Mouse (Mus musculus) neural tube, embryonic 15.5 days (tissue): ENCODE data around the gene Cxcl14. TPM values are rescaled to one million over a fixed set of nuclear protein-coding genes. Genes with fewer than 3 reads are reported as not detected.

Experiments used
- ATAC-seq: fragments of 200-750 bp; cut with Nextera tagmentation; 2 replicates; pipeline ENCODE4 v1.8.0; 2017; ENCODE audit warnings: mild to moderate bottlenecking, moderate TSS enrichment, moderate library complexity; ENCODE audit not compliant: low FRiP score
- H3K27ac ChIP-seq: fragments of 300-500 bp; sonication (generic); replicated peaks from 2 replicates; pipeline ENCODE4 v1.5.1; 2015; ENCODE audit warnings: mild to moderate bottlenecking, inconsistent platforms
- H3K27me3 ChIP-seq: fragments of 300-500 bp; sonication (generic); replicated peaks from 2 replicates; pipeline ENCODE4 v1.6.1; 2015; ENCODE audit warnings: inconsistent platforms
- H3K36me3 ChIP-seq: fragments of 300-500 bp; sonication (generic); 2 replicates; pipeline ENCODE4 v1.6.1; 2015; ENCODE audit warnings: inconsistent platforms
- H3K4me1 ChIP-seq: fragments of 300-500 bp; sonication (generic); 2 replicates; pipeline ENCODE4 v1.6.1; 2015; ENCODE audit warnings: inconsistent platforms
- H3K4me2 ChIP-seq: fragments of 300-500 bp; sonication (generic); 2 replicates; pipeline ENCODE4 v1.6.1; 2015; ENCODE audit warnings: inconsistent platforms, mild to moderate bottlenecking, moderate library complexity
- H3K4me3 ChIP-seq: fragments of 300-500 bp; sonication (generic); replicated peaks from 2 replicates; pipeline ENCODE4 v1.5.1; 2015; ENCODE audit warnings: mild to moderate bottlenecking, inconsistent platforms
- H3K9ac ChIP-seq: fragments of 300-500 bp; sonication (generic); replicated peaks from 2 replicates; pipeline ENCODE4 v1.6.1; 2015; ENCODE audit warnings: mild to moderate bottlenecking, inconsistent platforms
- H3K9me3 ChIP-seq: fragments of 300-500 bp; sonication (generic); replicated peaks from 2 replicates; pipeline ENCODE4 v1.6.1; 2016; ENCODE audit warnings: inconsistent platforms
- WGBS: fragments of 180-500 bp; shearing (Covaris S2); methylation state at CpG from one replicate; pipeline ENCODE4 v1.1.7; 2015; ENCODE audit warnings: mixed read lengths; 5-methylcytosine and 5-hydroxymethylcytosine counted together
- polyA plus RNA-seq: library from polyadenylated mRNA; unstranded; fragments of >200 nt; fragmentation: Nextera tagmentation; extraction: Ambion mirVana; gene quantifications from 2 replicates; pipeline ENCODE4 v1.2.1, GENCODE M21; 2015

The Cxcl14 gene
- polyA plus RNA-seq, 1 experiment from 2014 or later, result 3.9 TPM

DNA sequence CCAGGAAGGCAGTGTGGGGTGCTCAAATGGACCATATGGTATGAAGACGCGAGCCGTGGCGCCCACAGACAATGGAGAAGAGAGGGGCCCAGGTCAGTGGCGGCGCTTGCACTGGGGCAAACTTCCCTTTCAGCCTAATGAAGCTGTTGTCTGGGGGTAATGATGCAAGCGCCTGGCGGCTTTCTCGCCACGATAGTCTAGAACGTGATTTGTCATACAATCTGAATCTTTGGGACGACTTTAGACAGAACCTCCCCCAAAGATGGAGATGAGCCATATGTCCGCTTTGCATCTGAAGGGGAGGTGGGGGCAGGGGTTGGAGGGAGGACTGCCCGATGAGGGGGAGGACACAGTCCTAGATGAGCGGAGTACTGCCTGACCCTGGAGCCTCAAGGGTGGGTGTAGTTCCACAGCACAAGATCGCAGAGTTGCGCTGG lies 36.0 kb downstream of the Cxcl14 start:
- Histone ChIP-seq H3K4me3 (no peak overlapping the region), H3K36me3 (no peaks in the 10 kb centered on the region), H3K27me3 (peaks cover 97% of the 10 kb centered on the region), H3K4me1 (peaks cover 23% of the 10 kb centered on the region), H3K9ac (no peak overlapping the region), H3K4me2 (no peak overlapping the region), H3K9me3 (no peaks in the 10 kb centered on the region), H3K27ac (no peak overlapping the region)
- no peak for ATAC-seq
- 1% methylated on average over 17 of the region's 17 CpGs for WGBS

DNA sequence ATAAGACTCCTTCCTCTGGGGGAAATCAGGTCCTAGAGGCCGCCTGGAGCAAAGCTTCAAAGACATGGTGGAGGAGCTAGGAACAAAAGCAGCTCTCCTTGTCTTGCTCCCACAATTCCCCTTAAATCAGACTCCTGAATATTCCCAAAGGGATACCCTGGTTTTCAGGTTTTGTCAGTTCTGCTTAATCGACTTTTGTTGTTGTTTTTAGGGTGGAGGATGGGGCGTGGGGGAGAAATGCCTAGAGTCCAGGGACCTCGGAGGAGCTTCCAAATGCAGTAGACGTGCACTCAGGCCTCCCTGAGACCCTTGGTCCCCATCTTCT lies 36.5 kb downstream of the Cxcl14 start:
- H3K4me2 ChIP-seq, result no peak overlapping the region
- no peak overlapping the region for H3K4me3 ChIP-seq
- no peak for ATAC-seq
- peaks cover 23% of the 10 kb centered on the region for H3K4me1 ChIP-seq
- WGBS, result 4% methylated on average over 5 of the region's 5 CpGs
- no peak overlapping the region for H3K9ac ChIP-seq
- H3K9me3 ChIP-seq, result no peaks in the 10 kb centered on the region
- peaks cover 97% of the 10 kb centered on the region for H3K27me3 ChIP-seq
- no peak overlapping the region for H3K27ac ChIP-seq
- H3K36me3 ChIP-seq, result no peaks in the 10 kb centered on the region

DNA sequence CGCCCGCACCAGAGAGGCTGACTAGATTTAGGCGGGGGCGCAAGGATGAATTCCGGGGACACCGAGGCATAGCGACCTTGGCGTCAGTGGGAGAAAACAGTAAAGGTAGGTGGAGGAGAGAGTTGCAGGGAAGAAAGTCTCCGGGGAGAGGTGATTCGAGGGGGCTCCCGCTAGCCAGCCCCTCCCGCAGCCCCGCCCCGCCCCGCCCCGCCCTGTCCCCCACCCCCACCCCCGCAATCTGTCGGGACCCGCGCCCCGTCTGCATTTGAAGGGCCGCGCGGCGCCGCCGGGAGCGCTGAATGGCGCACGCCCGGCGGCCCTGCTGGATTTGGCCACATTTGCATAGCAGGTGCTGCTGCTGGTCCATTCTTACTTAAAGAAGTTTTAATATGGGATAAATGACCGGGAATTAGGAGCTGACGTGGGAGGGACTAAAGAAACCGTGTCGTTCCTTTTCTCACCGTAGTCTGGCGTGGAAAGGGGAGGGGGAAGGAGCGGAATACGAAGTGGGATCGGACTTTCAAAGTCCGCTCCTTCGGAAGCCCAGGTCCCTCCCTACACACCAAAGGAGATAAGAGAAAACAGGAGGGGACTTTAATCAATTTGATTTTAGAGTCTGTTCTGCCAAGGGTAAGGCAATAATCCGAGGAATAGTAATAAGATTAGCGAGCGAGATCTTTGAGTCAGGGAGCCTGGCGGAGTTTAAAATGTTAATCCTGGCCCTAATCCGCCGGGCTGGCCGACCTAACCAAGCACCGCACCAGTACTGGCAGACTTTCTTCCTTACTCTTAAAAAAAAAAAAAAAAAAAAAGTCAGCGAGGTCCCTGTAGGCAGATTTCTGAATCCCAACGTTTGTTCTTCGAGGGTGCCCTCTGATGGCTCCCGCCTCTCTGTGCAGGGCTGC lies 37.1 kb downstream of the Cxcl14 start:
- Histone ChIP-seq H3K27ac (no peak overlapping the region), H3K27me3 (peaks cover 97% of the 10 kb centered on the region), H3K4me1 (peaks cover 23% of the 10 kb centered on the region), H3K9ac (no peak overlapping the region), H3K4me3 (peak overlapping the region; percentile 31), H3K4me2 (peak overlapping the region; percentile 55), H3K9me3 (no peaks in the 10 kb centered on the region), H3K36me3 (no peaks in the 10 kb centered on the region)
- WGBS, result under 1% methylated on average over 55 of the region's 55 CpGs
- ATAC-seq, result no peak

DNA sequence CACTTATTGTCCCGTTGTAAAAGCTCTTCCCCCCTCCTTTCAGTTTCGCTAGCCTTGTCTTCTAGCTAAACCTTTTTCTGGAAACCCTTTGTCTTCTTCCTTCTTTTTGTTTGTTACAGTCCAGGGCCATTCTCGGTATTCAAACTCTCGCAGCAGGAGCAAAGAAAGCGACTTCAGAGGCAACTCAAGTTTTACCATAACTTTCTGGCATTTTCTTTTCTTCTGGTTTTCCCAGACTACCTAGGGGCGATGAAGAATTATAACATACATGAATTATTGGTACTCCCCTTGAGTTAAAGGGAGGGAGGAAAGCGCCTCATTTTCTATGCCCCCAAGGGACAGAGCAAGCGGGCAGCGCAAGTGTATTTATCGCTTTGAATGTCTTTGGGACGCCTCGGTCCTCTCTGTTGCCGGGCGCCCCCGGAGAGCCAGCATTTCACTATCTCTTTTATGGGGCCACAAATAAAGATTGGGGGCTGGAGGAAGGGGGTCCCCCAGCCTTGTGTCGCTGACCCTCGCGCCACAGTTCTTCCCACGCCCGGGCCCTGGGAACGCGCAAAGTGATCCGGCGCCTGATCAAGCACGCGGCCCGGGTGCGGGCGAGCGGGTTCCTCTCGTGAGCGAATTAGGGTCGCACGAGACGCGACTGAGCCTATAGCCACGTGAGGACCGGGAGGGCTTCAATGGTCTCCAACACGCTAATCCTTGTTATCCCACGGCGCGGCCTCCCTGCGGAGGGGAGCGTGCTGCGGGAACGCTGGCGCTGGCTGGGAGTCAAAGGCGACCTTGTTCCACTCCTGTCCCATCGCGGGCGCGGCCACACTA lies 37.9 kb downstream of the Cxcl14 start:
- H3K36me3 ChIP-seq, result no peaks in the 10 kb centered on the region
- WGBS, result under 1% methylated on average over 52 of the region's 52 CpGs
- no peak overlapping the region for H3K9ac ChIP-seq
- no peaks in the 10 kb centered on the region for H3K9me3 ChIP-seq
- no peak overlapping the region for H3K27ac ChIP-seq
- H3K4me1 ChIP-seq, result peaks cover 23% of the 10 kb centered on the region
- ATAC-seq, result no peak
- H3K27me3 ChIP-seq, result peaks cover 97% of the 10 kb centered on the region
- peak overlapping the region; percentile 55 for H3K4me2 ChIP-seq
- peak overlapping the region; percentile 31 for H3K4me3 ChIP-seq

DNA sequence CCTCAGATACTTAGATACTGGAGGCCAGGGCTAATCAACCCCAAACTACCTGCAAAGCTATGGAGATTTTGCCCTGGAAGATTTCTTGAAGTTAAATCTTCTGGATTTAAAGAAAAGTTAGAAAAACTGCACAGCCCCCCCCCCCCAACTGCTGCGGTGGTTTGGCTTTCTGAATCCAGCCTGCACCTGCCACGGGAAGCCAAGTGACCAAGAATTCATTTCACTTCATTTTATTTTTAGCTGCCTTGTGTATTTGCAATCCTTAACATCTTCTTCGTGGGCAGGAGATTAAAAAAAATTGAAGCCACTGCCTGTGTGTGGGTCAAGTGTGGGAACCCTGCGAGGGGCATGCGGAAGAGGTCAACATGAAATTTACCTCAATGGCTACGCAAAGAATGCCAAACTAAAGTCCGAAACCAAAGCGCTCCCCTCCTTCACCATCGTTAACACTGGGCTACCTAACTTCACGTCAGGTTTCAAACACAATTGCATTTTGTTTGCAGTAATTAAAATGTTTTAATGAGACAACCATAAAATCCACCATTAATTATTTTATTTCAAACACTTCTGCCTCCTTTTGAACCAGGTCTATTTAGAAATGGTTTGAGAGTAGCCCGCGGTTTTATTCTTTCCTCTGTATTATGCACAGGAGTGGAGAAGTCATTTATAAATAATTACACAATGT lies 38.7 kb downstream of the Cxcl14 start:
- no peaks in the 10 kb centered on the region for H3K9me3 ChIP-seq
- ATAC-seq, result no peak
- no peaks in the 10 kb centered on the region for H3K36me3 ChIP-seq
- H3K27me3 ChIP-seq, result peaks cover 97% of the 10 kb centered on the region
- no peak overlapping the region for H3K4me3 ChIP-seq
- no peak overlapping the region for H3K9ac ChIP-seq
- 5% methylated on average over 12 of the region's 12 CpGs for WGBS
- H3K4me1 ChIP-seq, result peaks cover 27% of the 10 kb centered on the region
- H3K27ac ChIP-seq, result no peak overlapping the region
- H3K4me2 ChIP-seq, result no peak overlapping the region

- Histone ChIP-seq H3K27me3 (peaks cover 97% of the 10 kb centered on the region), H3K27ac (no peak overlapping the region), H3K9ac (no peak overlapping the region), H3K36me3 (no peaks in the 10 kb centered on the region), H3K4me3 (no peak overlapping the region), H3K9me3 (no peaks in the 10 kb centered on the region), H3K4me2 (no peak overlapping the region), H3K4me1 (peaks cover 35% of the 10 kb centered on the region)
- ATAC-seq, result no peak
- 10% methylated on average over 14 of the region's 14 CpGs for WGBS
These were observed 39.5 kb downstream of the Cxcl14 start for GRCm38 (mm10) chr13:56256716-56257299.

GRCm38 (mm10) chr13:56253379-56253778 lies 43.0 kb downstream of the Cxcl14 start:
- Histone ChIP-seq H3K36me3 (no peaks in the 10 kb centered on the region), H3K27me3 (peaks cover 99% of the 10 kb centered on the region), H3K4me3 (no peak overlapping the region), H3K4me1 (peaks cover 28% of the 10 kb centered on the region), H3K9me3 (no peaks in the 10 kb centered on the region), H3K27ac (no peak overlapping the region), H3K4me2 (no peak overlapping the region), H3K9ac (no peak overlapping the region)
- ATAC-seq, result no peak
- 21% methylated on average over 3 of the region's 3 CpGs for WGBS

DNA sequence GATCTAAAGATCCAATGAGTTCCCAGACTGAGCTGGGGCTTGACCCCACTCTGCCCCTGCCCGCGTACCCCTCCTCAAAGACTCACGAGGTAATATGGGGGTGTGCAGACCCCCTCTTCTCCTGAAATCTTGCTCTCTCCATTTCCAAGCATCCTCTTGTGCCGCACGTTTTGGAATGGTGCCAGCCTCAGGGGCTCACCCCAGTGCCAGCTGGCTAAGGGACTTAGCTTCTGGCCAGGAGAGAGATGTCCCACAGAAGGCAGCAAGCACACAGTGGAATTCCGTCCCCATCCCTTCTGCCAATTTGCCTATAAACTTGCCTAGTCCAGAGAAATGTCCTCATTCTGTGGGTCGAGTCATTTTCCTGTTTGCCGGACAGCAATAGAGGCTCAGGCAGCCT lies 43.6 kb downstream of the Cxcl14 start:
- Histone ChIP-seq H3K9ac (no peak overlapping the region), H3K27me3 (peaks cover 99% of the 10 kb centered on the region), H3K4me2 (peak overlapping the region; percentile 64), H3K36me3 (no peaks in the 10 kb centered on the region), H3K4me3 (no peak overlapping the region), H3K4me1 (peaks cover 24% of the 10 kb centered on the region), H3K9me3 (no peaks in the 10 kb centered on the region), H3K27ac (no peak overlapping the region)
- ATAC-seq, result peak; percentile 68
- WGBS, result 3% methylated on average over 8 of the region's 8 CpGs

- Histone ChIP-seq H3K9me3 (no peaks in the 10 kb centered on the region), H3K4me1 (peaks cover 24% of the 10 kb centered on the region), H3K4me2 (peak within 1 kb of the TSS; percentile 64), H3K36me3 (no peaks in the 10 kb centered on the region), H3K27me3 (peaks cover 99% of the 10 kb centered on the region), H3K9ac (peak within 1 kb of the TSS; percentile 20; the same call in 1 of the 2 replicates), H3K27ac (no peak within 1 kb of the TSS), H3K4me3 (peak within 1 kb of the TSS; percentile 33)
- under 1% methylated on average over 65 of the region's 65 CpGs for WGBS
- ATAC-seq, result peak; percentile 72
These were observed 44.3 kb downstream of the Cxcl14 start, which contains the start of gene Neurog1 for GRCm38 (mm10) chr13:56251924-56252619. Gene Neurog1 (minus strand): TSS chr13:56252163.

DNA sequence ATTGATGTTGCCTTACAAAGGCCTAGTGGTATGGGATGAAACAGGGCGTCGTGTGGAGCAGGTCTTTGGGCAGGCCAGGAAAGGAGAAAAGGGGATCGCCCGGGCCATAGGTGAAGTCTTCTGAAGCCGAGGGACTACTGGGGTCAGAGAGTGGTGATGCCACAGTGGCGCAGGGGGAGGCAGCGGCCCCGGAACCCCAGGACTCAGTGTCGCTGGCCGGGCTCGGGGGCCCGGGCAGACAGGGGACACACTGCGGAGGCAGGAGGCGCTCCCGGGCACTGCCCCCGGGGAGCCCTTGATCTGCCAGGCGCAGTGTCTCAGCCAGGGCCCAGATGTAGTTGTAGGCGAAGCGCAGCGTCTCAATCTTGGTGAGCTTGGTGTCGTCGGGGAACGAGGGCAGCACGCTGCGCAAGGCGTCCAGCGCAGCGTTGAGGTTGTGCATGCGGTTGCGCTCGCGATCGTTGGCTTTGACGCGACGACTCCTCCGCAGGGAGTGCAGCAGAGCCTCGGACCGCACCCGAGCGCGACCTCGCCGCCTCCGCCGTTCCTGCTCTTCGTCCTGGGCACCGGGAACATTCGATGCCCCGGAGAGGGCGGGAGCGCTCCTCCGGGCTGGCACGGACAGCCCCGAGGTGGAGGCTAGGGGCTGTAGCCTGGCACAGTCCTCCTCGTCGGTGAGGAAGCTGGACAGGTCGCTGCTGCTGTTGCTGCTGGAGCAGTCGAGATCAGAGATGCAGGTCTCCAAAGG lies 45.0 kb downstream of the Cxcl14 start:
- no peak for ATAC-seq

More for the DNA sequence above, 45.0 kb downstream of the Cxcl14 start:
- H3K9ac ChIP-seq, result 0 out of 2 replicates have a peak overlapping the region, but pooled peaks have one; percentile 20
- H3K4me2 ChIP-seq, result peak overlapping the region; percentile 64
- H3K4me3 ChIP-seq, result peak overlapping the region; percentile 33; the same call in 1 of the 2 replicates
- H3K27me3 ChIP-seq, result peaks cover 99% of the 10 kb centered on the region
- 1% methylated on average over 59 of the region's 59 CpGs for WGBS
- H3K27ac ChIP-seq, result no peak overlapping the region
- H3K9me3 ChIP-seq, result no peaks in the 10 kb centered on the region
- no peaks in the 10 kb centered on the region for H3K36me3 ChIP-seq
- peaks cover 21% of the 10 kb centered on the region for H3K4me1 ChIP-seq
